Comparison of ENCODE assay signal across 13 mouse cellular contexts in genomic region chr1:187795551-187795950, GRCm38 (mm10).
A peak's percentile ranks its signal among the peaks of the same experiment; 100 is the strongest.
DNase-seq lines count a peak whose midpoint lies in the region; ATAC-seq lines count a peak whose summit lies in the region.
"Had no signal": no experiment of that assay in that cellular context is flagged by ENCODE, and none has a peak within 500 bp of the region (broad histone marks: within the 10 kb centered on the region; RNA-seq: fewer than 3 reads in every experiment).

No protein-coding gene starts in this region.

- no peaks in the 10 kb centered on the region for H3K27me3 ChIP-seq in kidney, embryonic 14.5 days (ENCODE audit: control insufficient read depth, insufficient read depth, low read length)
- H3K27me3 ChIP-seq in heart, embryonic 10.5 days (ENCODE audit: insufficient read depth, poor library complexity, severe bottlenecking) = no peaks in the 10 kb centered on the region
- H3K27me3 ChIP-seq in hindbrain, embryonic 13.5 days = no peaks in the 10 kb centered on the region
- H3K27me3 ChIP-seq: liver, embryonic 12.5 days; stomach, embryonic 15.5 days had no signal

- no peak overlapping the region for H3K4me2 ChIP-seq in kidney, embryonic 14.5 days (replicated peaks; ENCODE audit: low read depth, low read length)
- H3K4me2 ChIP-seq in hindbrain, embryonic 13.5 days = no peak overlapping the region
- H3K4me2 ChIP-seq: liver, embryonic 12.5 days; stomach, embryonic 15.5 days had no signal

- H3K9ac ChIP-seq in kidney, embryonic 14.5 days (ENCODE audit: low read depth, low read length) = no peak overlapping the region
- H3K9ac ChIP-seq in hindbrain, embryonic 13.5 days = no peak overlapping the region
- H3K9ac ChIP-seq: liver, embryonic 12.5 days; stomach, embryonic 15.5 days had no signal

- no peaks in the 10 kb centered on the region for H3K36me3 ChIP-seq in kidney, embryonic 14.5 days (ENCODE audit: control insufficient read depth, insufficient read depth, low read length)
- H3K36me3 ChIP-seq in heart, embryonic 10.5 days = no peaks in the 10 kb centered on the region
- H3K36me3 ChIP-seq in hindbrain, embryonic 13.5 days = no peaks in the 10 kb centered on the region
- H3K36me3 ChIP-seq: liver, embryonic 12.5 days; stomach, embryonic 15.5 days had no signal

- 46% methylated on average over 3 of the region's 3 CpGs for WGBS in kidney, embryonic 14.5 days
- WGBS in heart, embryonic 10.5 days = 65% methylated on average over 3 of the region's 3 CpGs
- WGBS in hindbrain, embryonic 13.5 days = 66% methylated on average over 3 of the region's 3 CpGs

- peak; percentile 62 for DNase-seq in kidney, postnatal 10 days
- peak; percentile 15 to 35 for DNase-seq in adrenal gland, postnatal 36 days
- DNase-seq in heart, embryonic 10.5 days (ENCODE audit: low spot score) = no peak
- DNase-seq in kidney, postnatal 25 days = peak; percentile 61 to 67
- no peak for DNase-seq in MN1 (ENCODE audit: low spot score)
- DNase-seq: cerebellum, adult 11 months; thymus, postnatal 4 days had no signal

- peaks cover 3% of the 10 kb centered on the region; the same call in 1 of the 2 replicates for H3K4me1 ChIP-seq in kidney, embryonic 14.5 days (ENCODE audit: control insufficient read depth, insufficient read depth, low read length)
- H3K4me1 ChIP-seq in heart, embryonic 10.5 days = peaks cover 13% of the 10 kb centered on the region; the same call in 1 of the 2 replicates
- H3K4me1 ChIP-seq in hindbrain, embryonic 13.5 days (replicated peaks) = peaks cover 9% of the 10 kb centered on the region
- H3K4me1 ChIP-seq: liver, embryonic 12.5 days; stomach, embryonic 15.5 days had no signal

- H3K9me3 ChIP-seq in kidney, embryonic 14.5 days (ENCODE audit: control insufficient read depth, low read length) = no peaks in the 10 kb centered on the region
- no peaks in the 10 kb centered on the region for H3K9me3 ChIP-seq in heart, embryonic 10.5 days
- H3K9me3 ChIP-seq in hindbrain, embryonic 13.5 days = no peaks in the 10 kb centered on the region
- H3K9me3 ChIP-seq: liver, embryonic 12.5 days; stomach, embryonic 15.5 days had no signal

- no peak overlapping the region for H3K27ac ChIP-seq in kidney, embryonic 14.5 days (ENCODE audit: low read depth, low read length)
- H3K27ac ChIP-seq in heart, embryonic 10.5 days = peak overlapping the region; percentile 49; the same call in 1 of the 2 replicates
- H3K27ac ChIP-seq in hindbrain, embryonic 13.5 days = no peak overlapping the region
- H3K27ac ChIP-seq: left cerebral cortex, adult 2 months; liver, embryonic 12.5 days; macrophage; stomach, embryonic 15.5 days had no signal

- no peak overlapping the region for H3K4me3 ChIP-seq in kidney, embryonic 14.5 days (ENCODE audit: low read length)
- H3K4me3 ChIP-seq in heart, embryonic 10.5 days = no peak overlapping the region
- no peak overlapping the region for H3K4me3 ChIP-seq in hindbrain, embryonic 13.5 days
- H3K4me3 ChIP-seq: left cerebral cortex, adult 2 months; liver, embryonic 12.5 days; stomach, embryonic 15.5 days had no signal

- ATAC-seq in kidney, embryonic 14.5 days (ENCODE audit: low FRiP score, low TSS enrichment) = no peak
- ATAC-seq in hindbrain, embryonic 13.5 days (ENCODE audit: low FRiP score) = no peak
- ATAC-seq: liver, embryonic 12.5 days had no signal

Comparison
In these comparisons a context has a peak if more than half of its experiments do, and no peak if none do; other contexts are left out.
1. DNase-seq: peak in kidney, postnatal 10 days (single experiment), adrenal gland, postnatal 36 days (2 of 2) and kidney, postnatal 25 days (2 of 2); none in heart, embryonic 10.5 days (single experiment) and MN1 (single experiment).